17 mouse cellular contexts compared by ENCODE assay signal in the genomic region with DNA sequence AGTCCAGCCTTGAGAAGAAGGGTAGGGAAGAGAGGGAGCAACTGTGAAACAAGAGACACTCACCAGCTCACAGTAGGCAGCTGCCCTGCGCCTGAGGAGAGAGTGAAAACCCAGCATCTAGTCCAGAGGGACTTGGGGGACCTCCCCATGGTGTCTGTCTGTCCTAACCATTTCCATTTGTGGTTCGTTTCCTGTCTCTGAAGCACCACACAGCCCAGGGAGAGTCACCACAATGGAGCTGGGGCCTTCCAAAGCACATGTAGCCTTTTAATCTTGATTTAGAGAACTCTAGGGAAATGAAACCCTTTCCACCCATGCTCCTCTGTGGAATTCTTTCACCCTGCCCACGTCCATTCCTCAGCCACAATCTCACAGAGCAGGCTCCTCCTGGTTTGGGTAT. TPM values are rescaled to one million over a fixed set of nuclear protein-coding genes. Genes with fewer than 3 reads are reported as not detected.
DNase-seq lines count a peak whose midpoint lies in the region; TF ChIP-seq lines count a peak whose summit lies in the region.
"Had no signal": no experiment of that assay in that cellular context is flagged by ENCODE, and none has a peak within 500 bp of the region (broad histone marks: within the 10 kb centered on the region; RNA-seq: fewer than 3 reads in every experiment).

No protein-coding gene starts in this region.

- no peak for DNase-seq in heart, embryonic 10.5 days (ENCODE audit: low spot score)
- no peak for DNase-seq in heart, postnatal 4 days
- peak; percentile 66 for DNase-seq in CH12.LX (ENCODE audit: extremely low read depth)
- DNase-seq in spleen, postnatal 36 days (ENCODE audit: low spot score in 2 of 2) = no peak
- DNase-seq: adrenal gland, adult 2 months; adrenal gland, adult 8-10 months; adrenal gland, postnatal 10 days; adrenal gland, postnatal 14 days; adrenal gland, postnatal 25 days; adrenal gland, postnatal 36 days; B cell, adult 2 months; cerebellum, adult 11 months; cerebellum, adult 11-12 months; cerebellum, adult 18-20 months; cerebellum, adult 2 months had no signal

- WGBS in heart, embryonic 10.5 days = 72% methylated on average over 3 of the region's 3 CpGs

- H3K36me3 ChIP-seq in heart, embryonic 10.5 days = no peaks in the 10 kb centered on the region
- H3K36me3 ChIP-seq in CH12.LX (replicated peaks in 1 of 2; ENCODE audit: control insufficient read depth in 1 of 2, insufficient read depth in 1 of 2, low read length in 1 of 2) = no peaks in the 10 kb centered on the region
- H3K36me3 ChIP-seq: G1E had no signal

- TF ChIP-seq POLR2A in CH12.LX (IDR thresholded peaks at IDR 0.05; ENCODE audit: low read depth, low read length) = no peak

- H3K9me3 ChIP-seq in heart, embryonic 10.5 days = no peaks in the 10 kb centered on the region
- no peaks in the 10 kb centered on the region for H3K9me3 ChIP-seq in CH12.LX (replicated peaks; ENCODE audit: low read length)
- H3K9me3 ChIP-seq: G1E had no signal

- peaks cover 13% of the 10 kb centered on the region for H3K4me1 ChIP-seq in heart, embryonic 10.5 days
- H3K4me1 ChIP-seq in CH12.LX (ENCODE audit: control insufficient read depth in 1 of 2, insufficient read depth in 2 of 2) = peaks cover 7 to 30% of the 10 kb centered on the region in 2 experiments

- H3K79me2 ChIP-seq in CH12.LX (replicated peaks; ENCODE audit: control insufficient read depth, extremely low read depth, insufficient read depth, poor library complexity, severe bottlenecking) = no peaks in the 10 kb centered on the region

- dilution Hi-C loops in CH12.LX (cut with MboI; ENCODE audit: extremely low pct_ligation_motif_present, extremely low pct_unique_long_range_greater_than_20kb, low sequenced_read_pairs) = no loop called here

- in situ Hi-C loops in CH12.LX (cut with MboI; ENCODE audit: low pct_ligation_motif_present, low pct_unique_long_range_greater_than_20kb, low sequenced_read_pairs) = no loop called here

- TF ChIP-seq CTCF in CH12.LX (conservative IDR thresholded peaks at IDR 0.05 in 1 of 2, IDR thresholded peaks at IDR 0.05 in 1 of 2; ENCODE audit: low read depth in 2 of 2, low read length in 2 of 2) = no peak

- no peak overlapping the region for H3K4me3 ChIP-seq in heart, embryonic 10.5 days
- H3K4me3 ChIP-seq in CH12.LX (replicated peaks in 1 of 3; ENCODE audit: low read depth in 2 of 3, low read length in 2 of 3, poor library complexity in 1 of 3) = no peak overlapping the region

- H3K27ac ChIP-seq in heart, embryonic 10.5 days = 0 out of 2 replicates have a peak overlapping the region, but pooled peaks have one; percentile 29
- H3K27ac ChIP-seq in CH12.LX (ENCODE audit: insufficient read depth, low read depth) = no peak overlapping the region

- no peak overlapping the region for H3K4me2 ChIP-seq in CH12.LX (ENCODE audit: insufficient read depth, low read depth, poor library complexity, severe bottlenecking)

- H3K9ac ChIP-seq in CH12.LX (ENCODE audit: insufficient read depth, low read depth) = no peak overlapping the region

- H3K27me3 ChIP-seq in heart, embryonic 10.5 days (ENCODE audit: insufficient read depth, poor library complexity, severe bottlenecking) = no peaks in the 10 kb centered on the region
- peaks cover 5% of the 10 kb centered on the region for H3K27me3 ChIP-seq in CH12.LX (replicated peaks)
- H3K27me3 ChIP-seq: Patski had no signal

- no peak for TF ChIP-seq RAD21 in CH12.LX (IDR thresholded peaks at IDR 0.05; ENCODE audit: low read depth, low read length)

- peak; percentile 70 for TF ChIP-seq EP300 in CH12.LX (IDR thresholded peaks at IDR 0.05; ENCODE audit: low read length)

TF ChIP-seq in CH12.LX, 34 proteins besides CTCF, POLR2A, EP300 and RAD21:
- no peak for TF ChIP-seq NELFE (IDR thresholded peaks at IDR 0.05; ENCODE audit: low read depth, low read length)
- TF ChIP-seq SIN3A (IDR thresholded peaks at IDR 0.05; ENCODE audit: low read length) = no peak
- TF ChIP-seq RCOR1 (conservative IDR thresholded peaks at IDR 0.05; ENCODE audit: low read depth, low read length) = 0 out of 2 replicates have a peak, but pooled peaks have one; percentile 21
- peak; percentile 18; the same call in 1 of the 2 replicates for TF ChIP-seq TCF12 (IDR thresholded peaks at IDR 0.05; ENCODE audit: low read depth, low read length)
- 0 out of 2 replicates have a peak, but pooled peaks have one; percentile 19 for TF ChIP-seq KAT2A (IDR thresholded peaks at IDR 0.05; ENCODE audit: insufficient replicate concordance, low read length)
- peak; percentile 51 for TF ChIP-seq IRF4 (IDR thresholded peaks at IDR 0.05; ENCODE audit: low read depth, low read length)
- peak; percentile 62 for TF ChIP-seq ETS1 (conservative IDR thresholded peaks at IDR 0.05; ENCODE audit: low read depth, low read length)
- TF ChIP-seq MYC (IDR thresholded peaks at IDR 0.05; ENCODE audit: low read depth, low read length) = 0 out of 2 replicates have a peak, but pooled peaks have one; percentile 33
- no peak for TF ChIP-seq PAX5 (IDR thresholded peaks at IDR 0.05; ENCODE audit: low read length)
- no peak for TF ChIP-seq POLR2AphosphoS2 (IDR thresholded peaks at IDR 0.05; ENCODE audit: low read depth, low read length)
- TF ChIP-seq MAFK (IDR thresholded peaks at IDR 0.05; ENCODE audit: insufficient replicate concordance, low read length) = 0 out of 2 replicates have a peak, but pooled peaks have one; percentile 50
- no peak for TF ChIP-seq ZKSCAN1 (IDR thresholded peaks at IDR 0.05; ENCODE audit: borderline replicate concordance, low read depth, low read length)
- peak; percentile 52; the same call in 1 of the 2 replicates for TF ChIP-seq MAX (IDR thresholded peaks at IDR 0.05; ENCODE audit: low read length)
- TF ChIP-seq JUND (conservative IDR thresholded peaks at IDR 0.05; ENCODE audit: low read depth, low read length) = no peak
- TF ChIP-seq JUN (IDR thresholded peaks at IDR 0.05; ENCODE audit: insufficient read depth, low read depth, low read length) = no peak
- peak; percentile 54; the same call in 1 of the 2 replicates for TF ChIP-seq MEF2A (IDR thresholded peaks at IDR 0.05; ENCODE audit: borderline replicate concordance, low read depth, low read length)
- TF ChIP-seq MAZ (IDR thresholded peaks at IDR 0.05; ENCODE audit: low read depth, low read length) = 0 out of 2 replicates have a peak, but pooled peaks have one; percentile 23
- TF ChIP-seq BHLHE40 (IDR thresholded peaks at IDR 0.05; ENCODE audit: low read depth, low read length) = peak; percentile 77

RNA-seq across cellular contexts. Expression of a gene that starts 36.3 kb away (rescaled TPM):
- 27.8 and 30.4 TPM in 2 replicates for polyA plus RNA-seq in heart, embryonic 10.5 days (2016; fragmentation: Nextera tagmentation; extraction: Ambion mirVana)
- 10 to 100 TPM; 30.9 to 34.2 TPM for total RNA-seq in heart, postnatal 4 days (2021)
- total RNA-seq in CH12.LX (2012; rRNA removed) (7.5 and 9.4 TPM in 2 replicates), CH12.LX (2014; rRNA removed) (21.4 and 29.7 TPM in 2 replicates)
- 12.3 and 13.9 TPM in 2 replicates for polyA plus RNA-seq in CH12.LX (2012; ENCODE audit: insufficient read length, low read depth)
